Mouse (Mus musculus): ENCODE measurements around the gene Olfr716.
"Not testable (repeated sequence)": the region's sequence is repeated elsewhere in the genome, so short reads cannot be mapped to it uniquely, and the experiment has no call there.

The Olfr716 gene

DNA sequence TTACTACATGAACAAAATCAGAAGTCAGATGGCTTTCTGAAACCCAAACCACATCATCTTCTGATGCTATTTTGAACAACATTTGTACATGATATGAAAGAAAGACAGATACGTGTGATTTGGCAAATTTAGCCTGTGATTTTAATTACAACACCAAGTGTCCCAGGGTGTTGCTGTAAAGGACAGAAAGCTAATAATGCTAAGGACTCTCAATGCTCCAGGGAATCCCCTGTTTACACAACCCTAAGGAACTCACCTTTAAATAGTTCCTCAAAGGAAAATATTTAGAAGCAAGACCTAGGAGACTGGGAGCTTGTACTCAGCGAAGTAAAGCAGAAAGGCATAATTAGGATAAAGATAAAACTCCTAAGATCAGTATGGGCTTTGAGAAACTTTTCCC lies at the start of gene Olfr716:
TSS of gene Olfr716 (plus strand) at position 301 of the 400 bp plus-strand sequence.
- DNase-seq = not testable (repeated sequence)

GRCm38 (mm10) chr7:107092920-107093319 lies 45.2 kb upstream of the Olfr716 start, which contains the start of gene Olfr17:
Gene Olfr17, plus strand, starts transcription at chr7:107093220.
- DNase-seq = no peak

DNA sequence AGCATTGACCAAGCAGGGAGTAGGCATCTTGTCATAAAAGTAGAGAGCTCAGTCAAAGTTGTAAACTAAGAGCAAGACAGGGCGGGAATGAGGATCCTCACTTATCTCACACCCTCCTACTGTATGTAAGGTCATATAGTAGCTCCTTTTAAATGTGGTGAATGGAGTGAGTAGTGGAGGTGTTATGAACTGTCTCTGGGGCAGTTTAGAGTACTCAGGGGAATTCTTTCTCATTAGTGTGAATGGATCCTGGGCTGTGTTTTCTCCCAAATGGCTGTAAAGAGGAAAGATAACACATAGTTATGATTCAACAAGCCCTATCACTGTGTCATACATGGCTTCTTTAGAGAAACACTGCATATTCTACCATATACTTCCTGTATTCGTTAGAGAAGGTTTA lies 27.9 kb upstream of the Olfr716 start, which contains the start of gene Olfr715b:
TSS of gene Olfr715b (minus strand) at position 101 of the 400 bp plus-strand sequence.
- DNase-seq = not testable (repeated sequence)

- DNase-seq = not testable (repeated sequence)
These were observed 7.1 kb upstream of the Olfr716 start, which contains the start of gene Olfr715 for GRCm38 (mm10) chr7:107130983-107131382. Gene Olfr715, minus strand, starts transcription at chr7:107131083.

DNA sequence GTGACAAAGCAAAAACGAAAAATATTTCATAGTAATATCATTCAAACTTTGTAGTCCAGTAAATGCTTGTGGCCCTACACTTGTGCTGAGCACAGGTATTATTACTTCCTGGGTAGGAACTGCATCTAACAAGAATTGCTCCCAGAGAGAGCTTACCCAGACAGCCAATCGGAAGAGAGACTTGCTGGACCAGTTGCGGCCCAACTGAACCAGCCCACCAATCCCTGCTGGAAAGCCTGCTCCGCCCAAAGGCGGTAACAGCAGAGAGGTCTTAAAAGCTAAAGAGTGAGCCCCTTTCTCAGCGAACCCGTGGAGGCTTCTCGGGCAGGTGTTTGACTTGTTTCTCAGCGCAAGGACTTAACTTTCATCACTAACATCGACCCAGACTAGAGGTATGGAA lies 28.6 kb downstream of the Olfr716 start, which contains the start of gene Nlrp14:
TSS of gene Nlrp14 (plus strand) at position 301 of the 400 bp plus-strand sequence.
- no peak for DNase-seq

DNA sequence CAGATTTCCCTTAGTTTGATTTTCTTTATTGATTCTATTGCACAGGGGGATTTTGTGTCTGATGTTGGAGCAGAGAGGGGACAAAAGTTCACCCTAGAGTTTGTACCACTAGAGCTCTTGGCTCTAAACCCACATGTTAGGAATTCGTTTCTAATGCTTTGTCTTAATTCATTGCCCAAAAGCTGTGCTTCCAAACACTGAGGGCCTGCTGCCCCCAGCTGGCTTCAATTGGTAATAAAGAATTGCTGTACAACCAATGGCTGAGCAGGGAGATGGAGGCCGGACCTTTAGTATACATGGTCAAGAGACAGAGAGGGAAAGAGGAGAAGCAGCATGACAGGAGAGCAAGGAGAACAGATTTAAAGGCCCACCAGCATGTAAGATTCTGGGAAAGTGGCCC lies 42.3 kb downstream of the Olfr716 start:
- DNase-seq = no peak
